Mouse (Mus musculus) kidney, postnatal 0 days (tissue): Measurements from ENCODE around the gene H2-Q2. TPM values are rescaled to one million over a fixed set of nuclear protein-coding genes. Genes with fewer than 3 reads are reported as not detected.
"Not testable (repeated sequence)": the region's sequence is repeated elsewhere in the genome, so short reads cannot be mapped to it uniquely, and the experiment has no call there.

Experiments used
- ATAC-seq: fragments of 200-750 bp; cut with Nextera tagmentation; replicated peaks from 2 replicates; pipeline ENCODE4 v1.8.0; 2017; ENCODE audit warnings: low read depth, moderate number of reproducible peaks, moderate TSS enrichment, moderate library complexity; ENCODE audit not compliant: low FRiP score
- DNase-seq: peaks from one replicate; pipeline ENCODE4 v3.0.0-alpha.2; 2016; ENCODE audit warnings: low spot score
- H3K27ac ChIP-seq: fragments of 300-500 bp; sonication (generic); 2 replicates; pipeline ENCODE4 v1.5.1; 2014; ENCODE audit warnings: mild to moderate bottlenecking
- H3K27me3 ChIP-seq: fragments of 300-500 bp; sonication (generic); 2 replicates; pipeline ENCODE4 v1.6.1; 2014; ENCODE audit warnings: low read length, mixed read lengths; ENCODE audit not compliant: insufficient read depth
- H3K36me3 ChIP-seq: fragments of 300-500 bp; sonication (generic); 2 replicates; pipeline ENCODE4 v1.6.1; 2014; ENCODE audit warnings: low read length, mixed read lengths; ENCODE audit not compliant: insufficient read depth
- H3K4me1 ChIP-seq: fragments of 300-500 bp; sonication (generic); replicated peaks from 2 replicates; pipeline ENCODE4 v1.6.1; 2014; ENCODE audit warnings: antibody characterized with exemption, low read length, mixed read lengths; ENCODE audit not compliant: insufficient read depth
- H3K4me2 ChIP-seq: fragments of 300-500 bp; sonication (generic); 2 replicates; pipeline ENCODE4 v1.6.1; 2014; ENCODE audit warnings: mild to moderate bottlenecking, low read length, moderate library complexity, mixed read lengths
- H3K4me3 ChIP-seq: fragments of 300-500 bp; sonication (generic); replicated peaks from 2 replicates; pipeline ENCODE4 v1.5.1; 2014; ENCODE audit warnings: low read depth, low read length
- H3K9ac ChIP-seq: fragments of 300-500 bp; sonication (generic); 2 replicates; pipeline ENCODE4 v1.6.1; 2014; ENCODE audit warnings: low read depth, low read length
- H3K9me3 ChIP-seq: fragments of 300-500 bp; sonication (generic); replicated peaks from 2 replicates; pipeline ENCODE4 v1.6.1; 2016; ENCODE audit warnings: low read length, inconsistent platforms, mixed read lengths
- CTCF ChIP-seq: IDR thresholded peaks from 2 replicates; pipeline ENCODE4 v1.5.1; 2016; ENCODE audit warnings: antibody characterized with exemption, low read depth, mild to moderate bottlenecking, moderate library complexity
- WGBS: fragments of 180-500 bp; shearing (Covaris S2); extraction: QIAGEN DNeasy Blood & Tissue Kit; methylation state at CpG from one replicate; pipeline ENCODE4 v1.1.7; 2014; 5-methylcytosine and 5-hydroxymethylcytosine counted together
- polyA plus RNA-seq: library from polyadenylated mRNA; unstranded; fragments of >200 nt; fragmentation: Nextera tagmentation; extraction: Ambion mirVana; gene quantifications from 2 replicates; pipeline ENCODE4 v1.2.1, GENCODE M21; 2015

Gene H2-Q2
- polyA plus RNA-seq: 4.6 and 6.1 TPM in 2 replicates

DNA sequence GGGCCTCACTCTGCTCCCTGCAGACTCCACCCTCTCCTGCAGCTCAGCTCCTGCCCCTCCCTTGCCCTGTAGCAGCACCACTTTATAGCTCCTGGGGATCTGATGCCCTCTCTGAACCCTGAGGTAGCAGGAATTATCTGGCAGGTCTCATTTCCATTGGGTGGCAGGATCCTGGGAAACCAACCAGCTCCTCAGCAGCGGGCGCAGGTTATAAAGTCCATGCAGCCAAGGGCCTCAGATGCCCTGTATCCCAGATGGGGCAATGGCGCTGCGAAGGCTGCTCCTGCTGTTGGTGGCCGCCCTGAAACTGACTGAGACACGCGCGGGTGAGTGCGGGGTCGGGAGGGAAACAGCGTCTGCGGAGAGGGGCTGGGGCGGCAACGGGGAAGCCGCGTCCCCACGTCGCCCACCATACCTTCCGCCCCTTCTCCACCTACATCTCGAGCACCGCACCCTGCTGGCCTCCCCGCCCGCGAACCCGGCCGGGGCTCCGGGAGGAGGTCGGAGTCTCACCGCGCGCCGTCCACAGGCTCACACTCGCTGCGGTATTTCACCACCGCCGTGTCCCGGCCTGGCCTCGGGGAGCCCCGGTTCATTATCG lies at the start of gene H2-Q2:
TSS of gene H2-Q2 (plus strand) at position 172 of the 601 bp plus-strand sequence.
- Histone ChIP-seq H3K4me1 (0 out of 2 replicates have a peak, but pooled peaks cover 6% of the 10 kb centered on the region), H3K4me2 (peak within 1 kb of the TSS; percentile 74), H3K27me3 (no peaks in the 10 kb centered on the region), H3K4me3 (peak within 1 kb of the TSS; percentile 39), H3K9me3 (no peaks in the 10 kb centered on the region), H3K9ac (peak within 1 kb of the TSS; percentile 31; the same call in 1 of the 2 replicates), H3K36me3 (no peaks in the 10 kb centered on the region), H3K27ac (no peak within 1 kb of the TSS)
- no peak for TF ChIP-seq CTCF
- DNase-seq (peak; percentile 5), ATAC-seq (no peak)
- WGBS: 1% methylated on average over 39 of the region's 40 CpGs

DNA sequence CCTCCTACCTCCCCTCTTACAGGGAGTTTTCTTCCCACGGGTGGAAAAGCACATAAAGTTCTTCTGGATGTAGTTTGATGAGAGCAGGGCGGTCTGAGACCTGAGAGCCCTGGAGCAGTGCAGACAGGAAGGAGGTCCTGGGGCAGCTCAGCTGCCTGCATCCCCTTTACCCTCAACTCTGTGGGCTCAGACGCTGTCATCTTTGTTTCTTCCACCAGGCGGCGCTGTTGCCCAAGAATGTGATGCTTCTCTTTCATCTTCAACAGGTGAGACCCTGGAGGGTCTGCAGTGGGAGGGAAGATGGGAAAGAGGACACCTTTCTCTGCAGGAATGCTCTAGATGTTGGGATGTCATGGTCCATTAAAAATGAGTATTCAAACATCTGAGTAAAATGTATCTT lies 46.2 kb upstream of the H2-Q2 start:
- not testable (repeated sequence) for H3K9me3 ChIP-seq, H3K36me3 ChIP-seq, H3K4me1 ChIP-seq, H3K27ac ChIP-seq, H3K9ac ChIP-seq, H3K4me3 ChIP-seq, H3K27me3 ChIP-seq, ATAC-seq, H3K4me2 ChIP-seq
- 7% methylated on average over 5 of the region's 5 CpGs for WGBS
- peak; percentile 80 for TF ChIP-seq CTCF
- peak; percentile 19 for DNase-seq

DNA sequence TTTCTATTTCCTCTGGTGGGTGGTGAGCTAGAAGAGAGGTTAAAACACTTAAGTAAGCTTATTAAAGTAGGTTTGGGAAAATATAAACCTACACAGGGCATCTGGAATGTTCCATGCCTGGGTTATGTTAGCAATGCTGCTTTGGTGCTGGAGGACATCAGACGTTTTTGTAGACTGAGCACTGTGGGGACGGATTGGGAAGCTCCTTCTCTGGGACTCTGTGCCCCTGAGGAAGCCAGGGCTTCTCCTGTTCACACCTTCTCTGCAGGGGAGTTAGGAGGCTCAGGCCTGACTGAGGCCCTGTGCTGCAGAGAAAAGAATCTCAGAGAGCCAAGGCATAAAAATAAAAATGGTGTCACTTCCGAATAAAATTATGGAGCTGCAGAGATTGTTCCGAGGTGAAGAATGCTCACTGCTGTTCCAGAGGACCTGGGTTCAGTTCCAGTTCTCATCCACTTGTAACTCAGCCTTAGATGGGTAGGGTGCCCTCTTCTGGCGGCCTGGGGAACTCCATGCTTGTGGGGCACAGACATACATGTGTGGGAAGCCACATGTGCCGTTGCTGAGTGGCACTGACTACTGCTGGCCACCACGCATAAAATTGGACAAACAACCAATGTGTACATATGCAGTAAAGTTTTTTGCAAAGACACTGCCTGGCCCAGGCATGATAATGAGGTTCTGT lies 41.6 kb upstream of the H2-Q2 start:
- not testable (repeated sequence) for H3K4me2 ChIP-seq, H3K4me3 ChIP-seq, H3K9me3 ChIP-seq, ATAC-seq, H3K27ac ChIP-seq, H3K36me3 ChIP-seq, H3K9ac ChIP-seq, H3K4me1 ChIP-seq, DNase-seq, H3K27me3 ChIP-seq
- 87% methylated on average over 7 of the region's 7 CpGs for WGBS

DNA sequence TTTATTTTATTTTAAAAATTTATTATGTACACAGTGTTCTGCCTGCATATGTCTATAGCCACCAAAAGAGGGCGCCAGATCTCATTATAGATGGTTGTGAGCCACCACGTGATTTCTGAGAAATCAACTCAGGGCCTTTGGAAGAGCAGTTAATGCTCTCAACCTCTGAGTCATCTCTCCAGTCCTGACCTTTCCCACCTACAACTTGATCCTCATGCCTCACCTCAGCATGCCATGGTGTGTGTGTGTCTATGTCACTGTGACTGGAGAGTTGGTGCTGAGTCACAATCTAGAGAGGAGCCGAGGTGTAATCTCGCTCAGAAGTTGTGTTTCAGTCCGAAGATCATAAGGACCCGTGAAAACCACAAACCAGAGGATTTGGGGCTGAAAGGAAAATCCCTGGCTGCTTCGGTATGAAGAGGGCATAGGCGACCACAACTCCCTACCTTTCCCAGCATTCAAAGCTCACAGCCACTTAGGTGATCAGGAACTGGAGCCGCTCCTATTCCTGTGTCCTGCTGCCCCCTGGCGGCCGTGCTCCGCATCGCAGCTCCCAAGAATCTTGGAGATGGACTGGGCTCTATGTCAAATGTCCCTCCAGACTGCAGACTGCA lies 40.3 kb upstream of the H2-Q2 start:
- H3K9me3 ChIP-seq: no peaks in the 10 kb centered on the region
- H3K4me3 ChIP-seq: no peak overlapping the region
- H3K27me3 ChIP-seq: no peaks in the 10 kb centered on the region
- TF ChIP-seq CTCF: peak; percentile 81
- no peak overlapping the region for H3K27ac ChIP-seq
- no peak overlapping the region for H3K9ac ChIP-seq
- peak; percentile 60 for DNase-seq
- WGBS: 23% methylated on average over 13 of the region's 13 CpGs
- peak; percentile 69; the same call in 1 of the 2 replicates for ATAC-seq
- H3K4me2 ChIP-seq: no peak overlapping the region
- H3K4me1 ChIP-seq: no peaks in the 10 kb centered on the region
- H3K36me3 ChIP-seq: no peaks in the 10 kb centered on the region

DNA sequence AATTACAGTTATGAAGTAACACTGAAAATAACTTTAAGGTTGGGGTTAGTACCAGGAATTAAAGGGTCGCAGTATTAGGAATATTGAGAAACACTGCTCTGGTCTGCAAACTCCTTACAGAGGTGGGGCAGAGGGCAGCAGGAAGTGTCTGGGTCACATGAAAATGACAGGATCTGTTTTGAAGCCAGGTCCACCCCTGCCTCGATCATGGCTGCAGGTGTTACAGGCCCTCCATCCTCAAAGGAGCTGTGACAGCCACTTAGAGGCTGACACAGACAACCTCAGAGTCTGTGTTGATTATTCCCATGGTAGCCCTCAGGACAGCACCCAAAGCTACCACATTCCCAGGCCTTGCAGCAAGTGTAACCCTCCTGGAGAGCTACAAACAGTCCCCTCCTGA lies 38.8 kb upstream of the H2-Q2 start:
- no peak for DNase-seq
- no peaks in the 10 kb centered on the region for H3K36me3 ChIP-seq
- H3K9me3 ChIP-seq: no peaks in the 10 kb centered on the region
- ATAC-seq: no peak
- H3K4me1 ChIP-seq: no peaks in the 10 kb centered on the region
- H3K4me3 ChIP-seq: no peak overlapping the region
- 75% methylated on average over 2 of the region's 2 CpGs for WGBS
- no peak overlapping the region for H3K27ac ChIP-seq
- H3K27me3 ChIP-seq: no peaks in the 10 kb centered on the region; the same call in 1 of the 2 replicates
- TF ChIP-seq CTCF: no peak
- no peak overlapping the region for H3K9ac ChIP-seq
- no peak overlapping the region for H3K4me2 ChIP-seq

DNA sequence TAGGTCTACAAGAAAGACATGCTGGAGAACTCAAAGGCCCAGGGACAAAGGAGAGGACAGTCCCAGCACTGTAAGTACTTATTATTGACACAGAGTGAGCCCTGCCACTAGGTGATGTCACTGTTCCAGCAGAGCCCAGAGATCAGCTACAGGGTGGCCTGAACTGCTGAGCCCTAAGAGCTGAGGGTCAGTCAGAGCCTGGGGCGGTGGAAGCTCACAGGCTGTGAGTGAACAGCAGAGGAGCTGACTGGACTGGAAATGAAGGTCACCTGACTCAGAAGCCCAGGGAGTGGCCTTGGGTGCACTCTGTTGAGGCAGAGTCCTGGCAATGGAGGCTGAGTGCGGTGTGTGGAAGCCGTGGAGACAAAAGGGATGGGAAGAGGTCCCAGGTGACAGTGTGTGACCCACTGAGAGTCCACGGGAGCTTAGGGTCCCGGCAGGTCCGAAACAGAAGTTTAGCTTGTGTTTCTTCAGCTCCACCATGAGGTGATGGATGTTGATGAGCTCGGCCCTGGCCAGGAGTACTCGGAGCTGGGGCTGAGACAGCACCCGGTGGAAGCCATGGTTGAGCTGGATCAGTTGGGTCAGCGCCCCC lies 38.2 kb upstream of the H2-Q2 start:
- ATAC-seq (peak; percentile 40; the same call in 1 of the 2 replicates), DNase-seq (no peak)
- WGBS: 79% methylated on average over 10 of the region's 10 CpGs

More for the DNA sequence above, 38.2 kb upstream of the H2-Q2 start:
- H3K4me3 ChIP-seq: no peak overlapping the region
- H3K4me2 ChIP-seq: no peak overlapping the region
- H3K4me1 ChIP-seq: no peaks in the 10 kb centered on the region
- no peak for TF ChIP-seq CTCF
- H3K36me3 ChIP-seq: no peaks in the 10 kb centered on the region
- H3K9ac ChIP-seq: no peak overlapping the region
- no peaks in the 10 kb centered on the region for H3K9me3 ChIP-seq
- H3K27ac ChIP-seq: no peak overlapping the region
- H3K27me3 ChIP-seq: no peaks in the 10 kb centered on the region; the same call in 1 of the 2 replicates
